Mouse (Mus musculus) stomach, postnatal 0 days (tissue): ENCODE data around the gene Phex.

Source experiments
- CTCF ChIP-seq: IDR thresholded peaks from 2 replicates; pipeline ENCODE4 v1.5.1; 2016; ENCODE audit warnings: antibody characterized with exemption, low read depth, mild to moderate bottlenecking, moderate library complexity
- EP300 ChIP-seq: optimal IDR thresholded peaks from 2 replicates; pipeline ENCODE3; 2016; ENCODE audit warnings: antibody characterized with exemption

DNA sequence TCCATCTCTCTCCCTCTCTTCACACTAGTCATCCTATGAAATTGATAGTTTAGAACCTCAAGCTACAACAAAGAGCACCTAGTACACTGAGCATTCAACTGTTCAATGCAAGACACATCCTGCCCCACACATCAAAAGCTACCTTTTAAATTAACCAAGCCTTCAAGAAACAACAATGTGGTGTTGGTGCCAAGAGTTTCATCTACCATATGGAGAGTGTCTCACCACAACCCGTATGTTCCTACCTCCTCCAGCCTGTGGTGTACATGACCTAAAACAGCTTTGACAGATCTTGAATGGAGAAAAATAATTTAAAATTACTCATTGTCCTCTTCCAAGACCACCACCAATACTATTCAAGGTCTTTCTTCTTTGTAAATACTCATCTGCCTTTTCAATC is 106.9 kb downstream of the Phex start:
- TF ChIP-seq CTCF = no peak
- no peak for TF ChIP-seq EP300
